Mouse (Mus musculus): Measurements from ENCODE around the gene Arg1. TPM values are rescaled to one million over a fixed set of nuclear protein-coding genes. Genes with fewer than 3 reads are reported as not detected.

Arg1 gene
- polyA plus RNA-seq (2012; rRNA removed): 0.82 and 1.00 TPM in 2 replicates

GRCm38 (mm10) chr10:24926962-24927720 lies at the start of gene Arg1:
Arg1 (minus strand) TSS chr10:24927484.
- Histone ChIP-seq H3K27ac (ENCODE audit: insufficient read depth, low read length) (no peak within 1 kb of the TSS), H3K4me1 (ENCODE audit: control insufficient read depth, insufficient read depth, low read length) (no peaks in the 10 kb centered on the region), H3K27me3 (ENCODE audit: control insufficient read depth, insufficient read depth, low read length) (no peaks in the 10 kb centered on the region), H3K4me3 (replicated peaks; ENCODE audit: insufficient read depth, low read depth, low read length) (no peak within 1 kb of the TSS)
- DNase-seq: no peak
- TF ChIP-seq CTCF (IDR thresholded peaks at IDR 0.05; ENCODE audit: borderline replicate concordance, insufficient read depth, low read depth, low read length) (no peak), POLR2A (IDR thresholded peaks at IDR 0.05; ENCODE audit: borderline replicate concordance, insufficient read depth, low read length) (no peak)
- 79% methylated on average over 14 of the region's 14 CpGs for WGBS

DNA sequence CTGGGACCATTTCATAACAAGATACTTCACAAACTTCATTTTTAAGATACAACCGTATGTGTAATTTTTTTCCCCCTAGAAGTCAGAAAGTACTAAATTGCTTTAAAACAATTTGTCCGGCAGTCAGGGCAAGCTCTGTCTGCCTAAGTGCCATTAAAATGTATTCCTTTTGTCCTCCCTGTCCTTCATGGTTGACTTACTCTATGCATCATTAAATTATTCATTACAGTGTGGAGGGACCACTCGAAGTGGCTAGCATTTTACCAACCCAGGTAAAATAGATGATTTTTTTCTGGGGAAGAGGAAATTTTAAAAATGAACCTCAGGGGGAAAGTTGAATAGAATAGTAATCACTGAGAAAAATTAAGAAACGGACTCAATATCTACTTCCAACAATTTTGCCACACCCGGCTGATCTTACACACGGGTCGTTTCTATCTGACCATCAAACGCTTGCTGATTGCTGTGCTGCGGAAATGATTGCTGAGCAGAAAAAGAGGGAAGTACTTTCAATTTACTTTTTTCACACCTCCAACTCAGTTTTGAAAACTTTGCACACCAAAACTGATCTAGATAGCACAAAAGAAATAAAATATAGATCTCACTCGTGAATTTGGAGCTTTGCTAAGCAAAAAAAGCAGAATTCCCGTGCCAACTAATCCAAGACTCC lies 46.7 kb upstream of the Arg1 start:
- Histone ChIP-seq H3K27ac (ENCODE audit: insufficient read depth, low read length) (no peak overlapping the region), H3K4me1 (ENCODE audit: control insufficient read depth, insufficient read depth, low read length) (no peaks in the 10 kb centered on the region), H3K4me3 (replicated peaks; ENCODE audit: insufficient read depth, low read depth, low read length) (no peak overlapping the region), H3K27me3 (ENCODE audit: control insufficient read depth, insufficient read depth, low read length) (no peaks in the 10 kb centered on the region)
- TF ChIP-seq POLR2A (IDR thresholded peaks at IDR 0.05; ENCODE audit: borderline replicate concordance, insufficient read depth, low read length): no peak
- TF ChIP-seq CTCF (IDR thresholded peaks at IDR 0.05; ENCODE audit: borderline replicate concordance, insufficient read depth, low read depth, low read length): no peak
- no peak for DNase-seq
- 83% methylated on average over 11 of the region's 11 CpGs for WGBS

GRCm38 (mm10) chr10:24973385-24973784 lies 46.1 kb upstream of the Arg1 start:
- Histone ChIP-seq H3K4me3 (replicated peaks; ENCODE audit: insufficient read depth, low read depth, low read length) (no peak overlapping the region), H3K27me3 (ENCODE audit: control insufficient read depth, insufficient read depth, low read length) (no peaks in the 10 kb centered on the region), H3K27ac (ENCODE audit: insufficient read depth, low read length) (no peak overlapping the region), H3K4me1 (ENCODE audit: control insufficient read depth, insufficient read depth, low read length) (no peaks in the 10 kb centered on the region)
- no peak for DNase-seq
- 84% methylated on average over 5 of the region's 5 CpGs for WGBS
- TF ChIP-seq POLR2A (IDR thresholded peaks at IDR 0.05; ENCODE audit: borderline replicate concordance, insufficient read depth, low read length): no peak

- Histone ChIP-seq H3K27me3 (ENCODE audit: control insufficient read depth, insufficient read depth, low read length) (no peaks in the 10 kb centered on the region), H3K4me1 (ENCODE audit: control insufficient read depth, insufficient read depth, low read length) (no peaks in the 10 kb centered on the region), H3K27ac (ENCODE audit: insufficient read depth, low read length) (no peak overlapping the region), H3K4me3 (replicated peaks; ENCODE audit: insufficient read depth, low read depth, low read length) (no peak overlapping the region)
- TF ChIP-seq POLR2A (IDR thresholded peaks at IDR 0.05; ENCODE audit: borderline replicate concordance, insufficient read depth, low read length) (no peak), CTCF (IDR thresholded peaks at IDR 0.05; ENCODE audit: borderline replicate concordance, insufficient read depth, low read depth, low read length) (no peak)
- no peak for DNase-seq
- WGBS: 73% methylated on average over 4 of the region's 4 CpGs
Measured at GRCm38 (mm10) chr10:24972923-24973322, 45.6 kb upstream of the Arg1 start.

- 82% methylated on average over 12 of the region's 12 CpGs for WGBS
- DNase-seq: no peak
- Histone ChIP-seq H3K4me1 (ENCODE audit: control insufficient read depth, insufficient read depth, low read length) (peaks cover 4% of the 10 kb centered on the region; the same call in 1 of the 2 replicates), H3K4me3 (replicated peaks; ENCODE audit: insufficient read depth, low read depth, low read length) (no peak overlapping the region), H3K27ac (ENCODE audit: insufficient read depth, low read length) (no peak overlapping the region), H3K27me3 (ENCODE audit: control insufficient read depth, insufficient read depth, low read length) (no peaks in the 10 kb centered on the region)
- TF ChIP-seq CTCF (IDR thresholded peaks at IDR 0.05; ENCODE audit: borderline replicate concordance, insufficient read depth, low read depth, low read length): no peak
- TF ChIP-seq POLR2A (IDR thresholded peaks at IDR 0.05; ENCODE audit: borderline replicate concordance, insufficient read depth, low read length): no peak
Measured at GRCm38 (mm10) chr10:24965821-24966550, 38.7 kb upstream of the Arg1 start.

- TF ChIP-seq POLR2A (IDR thresholded peaks at IDR 0.05; ENCODE audit: borderline replicate concordance, insufficient read depth, low read length): no peak
- no peak for TF ChIP-seq CTCF (IDR thresholded peaks at IDR 0.05; ENCODE audit: borderline replicate concordance, insufficient read depth, low read depth, low read length)
- no peaks in the 10 kb centered on the region for H3K27me3 ChIP-seq (ENCODE audit: control insufficient read depth, insufficient read depth, low read length)
- DNase-seq: no peak
Measured at GRCm38 (mm10) chr10:24961889-24962288, 34.6 kb upstream of the Arg1 start.

DNA sequence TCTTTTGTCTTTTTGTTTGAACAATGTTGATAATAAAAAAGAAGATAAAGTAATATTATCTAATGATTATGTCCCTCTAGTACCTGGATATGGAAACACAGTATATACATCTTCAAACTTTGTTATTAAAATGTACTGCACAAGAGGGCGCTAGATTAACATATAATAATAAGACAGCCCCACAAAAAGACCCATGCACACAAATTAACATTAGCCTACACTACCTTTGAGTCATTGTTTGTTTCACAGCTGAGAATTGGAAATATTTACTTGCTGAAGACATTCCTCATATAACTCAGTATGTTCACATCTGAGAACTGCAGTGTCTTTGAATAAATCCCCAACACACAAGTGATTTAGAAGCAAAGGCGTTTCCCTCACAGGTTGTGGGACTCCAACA lies 33.8 kb upstream of the Arg1 start:
- Histone ChIP-seq H3K27me3 (ENCODE audit: control insufficient read depth, insufficient read depth, low read length) (no peaks in the 10 kb centered on the region), H3K4me1 (ENCODE audit: control insufficient read depth, insufficient read depth, low read length) (peaks cover 4% of the 10 kb centered on the region; the same call in 1 of the 2 replicates)
- DNase-seq: peak in 1 of 2 experiments; percentile 55

More at GRCm38 (mm10) chr10:24961889-24962288, 34.6 kb upstream of the Arg1 start:
- H3K27ac ChIP-seq (ENCODE audit: insufficient read depth, low read length): no peak overlapping the region
- 38% methylated on average over 2 of the region's 2 CpGs for WGBS
- no peak overlapping the region for H3K4me3 ChIP-seq (replicated peaks; ENCODE audit: insufficient read depth, low read depth, low read length)
- H3K4me1 ChIP-seq (ENCODE audit: control insufficient read depth, insufficient read depth, low read length): peaks cover 4% of the 10 kb centered on the region; the same call in 1 of the 2 replicates

More for the DNA sequence above, 33.8 kb upstream of the Arg1 start:
- TF ChIP-seq CTCF (IDR thresholded peaks at IDR 0.05; ENCODE audit: borderline replicate concordance, insufficient read depth, low read depth, low read length) (peak; percentile 24; the same call in 1 of the 2 replicates), POLR2A (IDR thresholded peaks at IDR 0.05; ENCODE audit: borderline replicate concordance, insufficient read depth, low read length) (no peak)
- Histone ChIP-seq H3K4me3 (replicated peaks; ENCODE audit: insufficient read depth, low read depth, low read length) (no peak overlapping the region), H3K27ac (ENCODE audit: insufficient read depth, low read length) (no peak overlapping the region)
- WGBS: 55% methylated on average over 2 of the region's 2 CpGs

Data from cerebellum, adult 2 months (tissue).